Mouse (Mus musculus): ENCODE data around the gene Gm5089.

Gene Gm5089

GRCm38 (mm10) chr14:122478574-122479011, 27.7 kb upstream of the Gm5089 start:
- in situ Hi-C loops (cut with MboI, MseI) = loop anchor here (25.0 kb wide), 1 partner anchor 409 kb away; no protein-coding TSS in a partner anchor

- in situ Hi-C loops (cut with MboI, MseI) = loop anchor here (25.0 kb wide), 1 partner anchor 409 kb away; no protein-coding TSS in a partner anchor
Measured at GRCm38 (mm10) chr14:122477971-122478573, 27.2 kb upstream of the Gm5089 start.

- in situ Hi-C loops (cut with MboI, MseI) = loop anchor here (25.0 kb wide), 1 partner anchor 410 kb away; no protein-coding TSS in a partner anchor
Measured at GRCm38 (mm10) chr14:122477261-122477671, 26.4 kb upstream of the Gm5089 start.

GRCm38 (mm10) chr14:122476822-122477215, 25.9 kb upstream of the Gm5089 start:
- in situ Hi-C loops (cut with MboI, MseI) = loop anchor here (25.0 kb wide), 1 partner anchor 410 kb away; no protein-coding TSS in a partner anchor

GRCm38 (mm10) chr14:122476041-122476821, 25.3 kb upstream of the Gm5089 start:
- in situ Hi-C loops (cut with MboI, MseI) = loop anchor here (25.0 kb wide), 1 partner anchor 411 kb away; no protein-coding TSS in a partner anchor

GRCm38 (mm10) chr14:122475557-122476040, 24.7 kb upstream of the Gm5089 start:
- in situ Hi-C loops (cut with MboI, MseI) = loop anchor here (25.0 kb wide), 1 partner anchor 412 kb away; no protein-coding TSS in a partner anchor

GRCm38 (mm10) chr14:122474891-122475556, 24.1 kb upstream of the Gm5089 start, which contains the start of gene Zic2:
Gene Zic2 (plus strand): TSS chr14:122475435.
- in situ Hi-C loops (cut with MboI, MseI) = loop anchor here (25.0 kb wide), 1 partner anchor 412 kb away; no protein-coding TSS in a partner anchor

GRCm38 (mm10) chr14:122474041-122474890, 23.4 kb upstream of the Gm5089 start:
- in situ Hi-C loops (cut with MboI, MseI) = no loop called here

- in situ Hi-C loops (cut with MboI, MseI) = no loop called here
Measured at GRCm38 (mm10) chr14:122473211-122473751, 22.4 kb upstream of the Gm5089 start.

- in situ Hi-C loops (cut with MboI, MseI) = no loop called here
Measured at GRCm38 (mm10) chr14:122472647-122473046, 21.7 kb upstream of the Gm5089 start.

- in situ Hi-C loops (cut with MboI, MseI) = no loop called here
Measured at GRCm38 (mm10) chr14:122472161-122472560, 21.2 kb upstream of the Gm5089 start.

GRCm38 (mm10) chr14:122471449-122472085, 20.7 kb upstream of the Gm5089 start:
- in situ Hi-C loops (cut with MboI, MseI) = no loop called here

- in situ Hi-C loops (cut with MboI, MseI) = no loop called here
Measured at GRCm38 (mm10) chr14:122468971-122469755, 18.2 kb upstream of the Gm5089 start.

GRCm38 (mm10) chr14:122467926-122468841, 17.3 kb upstream of the Gm5089 start:
- in situ Hi-C loops (cut with MboI, MseI) = no loop called here

- in situ Hi-C loops (cut with MboI, MseI) = no loop called here
Measured at GRCm38 (mm10) chr14:122466756-122467362, 15.9 kb upstream of the Gm5089 start.

- in situ Hi-C loops (cut with MboI, MseI) = no loop called here
Measured at GRCm38 (mm10) chr14:122465931-122466490, 15.1 kb upstream of the Gm5089 start.
